In the genomic region with DNA sequence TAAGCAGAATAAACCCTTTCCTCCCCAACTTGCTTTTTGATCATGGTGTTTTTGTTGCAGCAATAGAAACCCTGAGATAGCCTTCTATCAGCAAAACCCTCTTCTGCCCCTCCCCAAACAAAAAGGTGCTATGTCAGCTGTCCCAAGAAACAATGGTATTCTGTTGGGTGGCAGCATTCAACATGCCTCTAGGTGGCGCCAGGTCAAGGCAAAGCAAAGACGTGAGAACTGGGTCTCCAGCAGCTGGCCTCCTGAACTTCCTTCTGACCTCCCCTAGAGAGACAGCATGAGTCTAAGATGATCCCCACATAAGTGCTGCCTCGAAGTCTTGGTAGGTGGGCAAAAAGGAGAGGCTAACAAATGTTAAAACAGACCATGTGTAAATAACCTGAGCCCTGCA, we compare ENCODE assay signal across 9 mouse cellular contexts. TPM values are rescaled to one million over a fixed set of nuclear protein-coding genes. Genes with fewer than 3 reads are reported as not detected.
DNase-seq lines count a peak whose midpoint lies in the region; ATAC-seq lines count a peak whose summit lies in the region.
"Had no signal": no experiment of that assay in that cellular context is flagged by ENCODE, and none has a peak within 500 bp of the region (broad histone marks: within the 10 kb centered on the region; RNA-seq: fewer than 3 reads in every experiment).

No protein-coding gene starts in this region.

- no peak overlapping the region for H3K27ac ChIP-seq in heart, embryonic 11.5 days (ENCODE audit: low read depth, low read length)
- H3K27ac ChIP-seq: limb, embryonic 15.5 days had no signal

- no peaks in the 10 kb centered on the region for H3K4me1 ChIP-seq in heart, embryonic 11.5 days (ENCODE audit: control insufficient read depth, insufficient read depth, low read length)
- H3K4me1 ChIP-seq: limb, embryonic 15.5 days had no signal

- 17% methylated on average over 3 of the region's 3 CpGs for WGBS in heart, embryonic 11.5 days (ENCODE audit: insufficient replicate concordance)

- H3K4me2 ChIP-seq in heart, embryonic 11.5 days, result no peak overlapping the region
- H3K4me2 ChIP-seq: limb, embryonic 15.5 days had no signal

- ATAC-seq in heart, embryonic 11.5 days (replicated peaks; ENCODE audit: insufficient number of reproducible peaks, low FRiP score, low TSS enrichment), result no peak
- ATAC-seq in megakaryocyte progenitor cell, adult 5-6 weeks (replicated peaks; ENCODE audit: poor library complexity), result peak; percentile 91

- no peaks in the 10 kb centered on the region for H3K27me3 ChIP-seq in heart, embryonic 11.5 days (ENCODE audit: control insufficient read depth, insufficient read depth, low read length)
- H3K27me3 ChIP-seq: limb, embryonic 15.5 days had no signal

- H3K4me3 ChIP-seq in heart, embryonic 11.5 days (ENCODE audit: low read depth, low read length), result no peak overlapping the region
- H3K4me3 ChIP-seq: limb, embryonic 15.5 days had no signal

- H3K9me3 ChIP-seq in heart, embryonic 11.5 days (replicated peaks; ENCODE audit: control insufficient read depth, low read length), result no peaks in the 10 kb centered on the region
- H3K9me3 ChIP-seq: limb, embryonic 15.5 days had no signal

- no peak overlapping the region for H3K9ac ChIP-seq in heart, embryonic 11.5 days (ENCODE audit: low read depth, low read length)
- H3K9ac ChIP-seq: limb, embryonic 15.5 days had no signal

- H3K36me3 ChIP-seq in heart, embryonic 11.5 days (ENCODE audit: control insufficient read depth, insufficient read depth, low read length), result peaks cover 20% of the 10 kb centered on the region

- peak; percentile 95 for DNase-seq in heart, adult 11 months
- DNase-seq in 3T3-L1 (ENCODE audit: low read depth, low spot score) (peak; percentile 57), R1 (ENCODE audit: low read depth, low spot score) (peak; percentile 84)
- peak; percentile 73 for DNase-seq in embryo, embryonic 10.5 days (ENCODE audit: low spot score)
- DNase-seq in kidney, adult 9 months, result peak; percentile 78
- peak; percentile 86 for DNase-seq in thymus, postnatal 4 days

RNA-seq across cellular contexts. Expression of a gene that starts 29.8 kb away (rescaled TPM):
- polyA plus RNA-seq in heart, embryonic 11.5 days (2014; fragmentation: Nextera tagmentation; extraction: Ambion mirVana), result 0.23 TPM in 1 of 2 replicates, not detected in the other
- total RNA-seq in megakaryocyte progenitor cell, adult 5-6 weeks (2015), result not detected in 2 replicates
- not detected in 2 replicates for total RNA-seq in megakaryocyte progenitor cell, adult 5-6 weeks (2017)

RNA-seq across cellular contexts. Expression of a gene that starts 54.7 kb away (rescaled TPM):
- 69.4 and 78.6 TPM in 2 replicates for polyA plus RNA-seq in heart, embryonic 11.5 days (2014; fragmentation: Nextera tagmentation; extraction: Ambion mirVana)
- 34.6 and 42.5 TPM in 2 replicates for total RNA-seq in megakaryocyte progenitor cell, adult 5-6 weeks (2015)
- 9.5 and 13.5 TPM in 2 replicates for total RNA-seq in megakaryocyte progenitor cell, adult 5-6 weeks (2017)
